Mouse (Mus musculus): Measurements from ENCODE around the gene Ablim1. TPM values are rescaled to one million over a fixed set of nuclear protein-coding genes. Genes with fewer than 3 reads are reported as not detected.

Ablim1 gene
- polyA plus RNA-seq, 1 experiment: 12.2 TPM

DNA sequence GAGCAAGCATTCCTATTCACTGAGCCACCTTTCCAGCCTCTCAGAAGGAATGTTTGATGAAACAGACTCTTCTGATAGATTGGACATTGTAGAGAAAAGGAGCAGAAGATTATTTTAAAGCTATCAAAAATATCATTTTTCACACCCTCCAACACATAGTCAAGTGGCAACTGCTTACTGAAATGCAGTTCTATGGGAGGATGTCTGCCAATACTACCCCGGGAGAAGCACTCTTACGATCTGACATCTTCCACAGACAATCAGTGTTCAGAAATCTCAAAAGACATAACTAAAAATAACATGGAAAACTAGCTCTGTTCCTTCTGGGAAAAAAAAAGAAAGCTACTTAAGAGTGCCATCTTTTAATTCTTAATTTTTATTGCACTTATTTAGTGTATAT lies 149.8 kb downstream of the Ablim1 start:
- Histone ChIP-seq H3K36me3 (ENCODE audit: control insufficient read depth, insufficient read depth, low read length, poor library complexity, severe bottlenecking) (no peaks in the 10 kb centered on the region), H3K27me3 (ENCODE audit: control insufficient read depth, insufficient read depth, low read length, poor library complexity, severe bottlenecking) (no peaks in the 10 kb centered on the region), H3K4me1 (ENCODE audit: control insufficient read depth, insufficient read depth, low read length) (no peaks in the 10 kb centered on the region), H3K9me3 (replicated peaks; ENCODE audit: control insufficient read depth, insufficient read depth, low read length, poor library complexity, severe bottlenecking) (no peaks in the 10 kb centered on the region), H3K4me3 (ENCODE audit: low read depth, low read length) (no peak overlapping the region), H3K27ac (ENCODE audit: insufficient read depth, low read length) (no peak overlapping the region), H3K9ac (ENCODE audit: low read depth, poor library complexity, severe bottlenecking) (no peak overlapping the region)
- TF ChIP-seq POLR2A (IDR thresholded peaks at IDR 0.05; ENCODE audit: insufficient read depth, low read length) (no peak), EP300 (IDR thresholded peaks at IDR 0.05; ENCODE audit: insufficient read depth, low read depth, low read length) (no peak), CTCF (IDR thresholded peaks at IDR 0.05; ENCODE audit: low read depth, low read length) (no peak)

DNA sequence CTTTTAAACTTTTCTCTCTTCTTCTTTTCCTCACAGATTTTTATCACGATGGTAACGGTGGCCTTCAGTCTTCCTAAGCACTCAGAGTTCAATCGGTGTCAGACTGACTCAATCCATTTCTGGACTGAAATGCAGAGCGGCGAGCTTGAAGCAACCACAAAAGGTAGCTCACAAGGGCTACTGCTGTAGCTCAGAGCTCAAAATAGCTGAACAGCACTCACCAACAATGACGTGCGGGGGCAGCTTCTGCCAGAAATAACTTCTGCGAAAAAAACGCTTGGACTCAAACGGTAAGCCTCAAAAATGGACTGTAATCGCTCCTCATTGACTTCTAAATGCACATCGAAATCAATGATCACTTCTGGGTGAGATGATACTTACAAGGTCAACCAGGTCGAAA lies 151.4 kb downstream of the Ablim1 start:
- H3K9me3 ChIP-seq (replicated peaks; ENCODE audit: control insufficient read depth, insufficient read depth, low read length, poor library complexity, severe bottlenecking): no peaks in the 10 kb centered on the region
- no peak overlapping the region for H3K27ac ChIP-seq (ENCODE audit: insufficient read depth, low read length)
- H3K9ac ChIP-seq (ENCODE audit: low read depth, poor library complexity, severe bottlenecking): no peak overlapping the region
- no peaks in the 10 kb centered on the region for H3K36me3 ChIP-seq (ENCODE audit: control insufficient read depth, insufficient read depth, low read length, poor library complexity, severe bottlenecking)
- TF ChIP-seq POLR2A (IDR thresholded peaks at IDR 0.05; ENCODE audit: insufficient read depth, low read length) (no peak), CTCF (IDR thresholded peaks at IDR 0.05; ENCODE audit: low read depth, low read length) (no peak), EP300 (IDR thresholded peaks at IDR 0.05; ENCODE audit: insufficient read depth, low read depth, low read length) (no peak)
- no peak overlapping the region for H3K4me3 ChIP-seq (ENCODE audit: low read depth, low read length)
- H3K4me1 ChIP-seq (ENCODE audit: control insufficient read depth, insufficient read depth, low read length): no peaks in the 10 kb centered on the region
- no peaks in the 10 kb centered on the region for H3K27me3 ChIP-seq (ENCODE audit: control insufficient read depth, insufficient read depth, low read length, poor library complexity, severe bottlenecking)

DNA sequence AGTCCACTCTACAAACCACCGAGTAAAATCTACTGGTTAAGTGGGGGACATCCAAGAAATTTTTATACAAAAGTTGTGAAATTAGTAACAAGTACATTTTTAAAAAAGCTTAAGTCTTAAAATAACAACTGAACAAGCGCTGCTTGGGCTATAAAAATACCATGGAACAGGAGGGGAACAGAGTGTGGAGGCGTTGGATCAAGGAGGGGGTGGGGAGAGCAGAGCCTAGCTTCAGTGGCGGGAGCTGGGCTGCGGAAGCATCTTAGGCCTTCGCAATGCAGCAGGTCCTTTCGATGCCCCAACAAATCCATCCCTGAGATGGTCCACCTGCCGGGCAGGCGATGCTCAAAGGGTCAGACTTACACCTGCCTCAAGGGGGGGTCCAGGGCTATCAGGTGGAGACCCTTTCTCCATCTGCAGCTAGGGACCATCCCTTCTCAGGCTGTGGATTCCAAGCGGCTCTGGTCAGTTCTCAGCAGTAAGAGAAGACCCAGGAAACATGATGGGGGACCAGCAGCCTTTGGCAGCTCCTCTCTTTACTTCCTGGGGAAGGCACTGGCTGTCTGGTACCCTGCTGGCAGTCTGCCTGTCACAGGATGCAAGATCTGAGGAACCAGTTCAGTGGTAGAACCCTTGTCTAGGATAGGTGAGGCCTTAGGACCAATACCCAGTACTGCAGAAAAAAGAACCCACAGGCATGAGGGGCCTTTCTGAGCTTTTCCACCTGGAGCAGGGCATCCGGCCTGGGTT lies 152.6 kb downstream of the Ablim1 start:
- TF ChIP-seq CTCF (IDR thresholded peaks at IDR 0.05; ENCODE audit: low read depth, low read length): no peak
- no peak for TF ChIP-seq EP300 (IDR thresholded peaks at IDR 0.05; ENCODE audit: insufficient read depth, low read depth, low read length)
- TF ChIP-seq POLR2A (IDR thresholded peaks at IDR 0.05; ENCODE audit: insufficient read depth, low read length): no peak
- Histone ChIP-seq H3K27ac (ENCODE audit: insufficient read depth, low read length) (no peak overlapping the region), H3K36me3 (ENCODE audit: control insufficient read depth, insufficient read depth, low read length, poor library complexity, severe bottlenecking) (no peaks in the 10 kb centered on the region), H3K4me1 (ENCODE audit: control insufficient read depth, insufficient read depth, low read length) (no peaks in the 10 kb centered on the region), H3K9ac (ENCODE audit: low read depth, poor library complexity, severe bottlenecking) (no peak overlapping the region), H3K9me3 (replicated peaks; ENCODE audit: control insufficient read depth, insufficient read depth, low read length, poor library complexity, severe bottlenecking) (no peaks in the 10 kb centered on the region), H3K27me3 (ENCODE audit: control insufficient read depth, insufficient read depth, low read length, poor library complexity, severe bottlenecking) (no peaks in the 10 kb centered on the region), H3K4me3 (ENCODE audit: low read depth, low read length) (no peak overlapping the region)

DNA sequence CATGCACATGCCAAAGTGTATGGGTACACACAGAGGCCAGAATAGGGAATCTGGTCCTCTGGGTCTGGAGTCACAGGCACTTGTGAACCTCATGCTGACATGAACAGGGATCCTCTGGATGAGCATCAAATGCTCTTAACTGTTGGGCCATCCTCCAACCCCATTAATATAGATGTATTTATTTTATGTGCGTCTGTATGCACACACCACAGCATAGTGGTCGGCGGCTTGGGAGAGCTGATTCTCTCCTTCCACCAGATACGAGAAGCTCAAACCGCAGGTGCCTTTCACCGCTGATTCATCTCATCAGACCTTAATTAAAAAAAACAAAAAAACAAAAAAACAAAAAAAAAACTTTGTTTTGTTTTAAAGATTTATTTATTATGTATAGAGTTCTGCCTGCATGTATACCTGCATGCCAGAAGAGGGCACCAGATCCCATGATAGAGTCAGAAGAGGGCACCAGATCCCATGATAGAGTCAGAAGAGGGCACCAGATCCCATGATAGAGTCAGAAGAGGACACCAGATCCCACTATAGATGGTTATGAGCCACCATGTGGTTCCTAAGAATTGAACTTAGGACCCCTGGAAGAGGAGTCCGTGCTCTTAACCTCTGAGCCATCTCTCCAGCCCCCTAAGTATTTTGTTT lies 153.6 kb downstream of the Ablim1 start:
- Histone ChIP-seq H3K27me3 (ENCODE audit: control insufficient read depth, insufficient read depth, low read length, poor library complexity, severe bottlenecking) (no peaks in the 10 kb centered on the region), H3K9me3 (replicated peaks; ENCODE audit: control insufficient read depth, insufficient read depth, low read length, poor library complexity, severe bottlenecking) (no peaks in the 10 kb centered on the region), H3K4me3 (ENCODE audit: low read depth, low read length) (no peak overlapping the region), H3K9ac (ENCODE audit: low read depth, poor library complexity, severe bottlenecking) (no peak overlapping the region), H3K36me3 (ENCODE audit: control insufficient read depth, insufficient read depth, low read length, poor library complexity, severe bottlenecking) (no peaks in the 10 kb centered on the region), H3K4me1 (ENCODE audit: control insufficient read depth, insufficient read depth, low read length) (no peaks in the 10 kb centered on the region), H3K27ac (ENCODE audit: insufficient read depth, low read length) (no peak overlapping the region)
- TF ChIP-seq CTCF (IDR thresholded peaks at IDR 0.05; ENCODE audit: low read depth, low read length): peak; percentile 29
- TF ChIP-seq EP300 (IDR thresholded peaks at IDR 0.05; ENCODE audit: insufficient read depth, low read depth, low read length): no peak

DNA sequence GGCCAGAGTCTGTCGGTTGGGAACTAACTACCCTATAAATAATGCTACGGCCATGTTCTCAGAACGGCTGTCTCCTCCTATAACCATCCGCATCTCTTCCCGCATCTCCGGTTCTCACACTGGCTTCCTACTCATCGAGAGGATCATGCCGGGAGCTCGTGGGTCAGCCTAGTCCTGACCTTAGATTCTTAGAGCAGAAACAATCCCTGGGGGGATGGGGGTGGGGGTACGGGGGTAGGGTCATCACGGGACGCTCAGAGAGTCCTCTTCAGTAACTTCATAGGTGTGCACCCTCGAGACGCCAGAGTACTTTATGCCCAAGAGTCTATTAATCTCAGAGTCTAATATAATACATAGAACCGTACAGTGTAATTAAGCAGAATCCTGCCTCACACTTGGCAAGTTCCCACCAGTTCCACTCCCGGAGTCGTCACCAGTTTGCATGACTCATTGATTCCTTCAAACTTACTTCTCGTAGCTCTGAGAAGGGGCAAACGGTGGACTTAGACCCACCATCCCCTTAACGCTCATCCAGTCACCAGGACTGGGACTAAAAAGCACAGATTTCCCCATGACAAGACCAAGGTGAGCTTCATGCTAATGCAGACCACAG lies 156.9 kb downstream of the Ablim1 start:
- no peak overlapping the region for H3K4me3 ChIP-seq (ENCODE audit: low read depth, low read length)
- H3K9me3 ChIP-seq (replicated peaks; ENCODE audit: control insufficient read depth, insufficient read depth, low read length, poor library complexity, severe bottlenecking): no peaks in the 10 kb centered on the region
- H3K27ac ChIP-seq (ENCODE audit: insufficient read depth, low read length): no peak overlapping the region
- H3K27me3 ChIP-seq (ENCODE audit: control insufficient read depth, insufficient read depth, low read length, poor library complexity, severe bottlenecking): no peaks in the 10 kb centered on the region
- H3K4me1 ChIP-seq (ENCODE audit: control insufficient read depth, insufficient read depth, low read length): no peaks in the 10 kb centered on the region
- H3K9ac ChIP-seq (ENCODE audit: low read depth, poor library complexity, severe bottlenecking): no peak overlapping the region
- no peaks in the 10 kb centered on the region for H3K36me3 ChIP-seq (ENCODE audit: control insufficient read depth, insufficient read depth, low read length, poor library complexity, severe bottlenecking)
- no peak for TF ChIP-seq CTCF (IDR thresholded peaks at IDR 0.05; ENCODE audit: low read depth, low read length)
- no peak for TF ChIP-seq EP300 (IDR thresholded peaks at IDR 0.05; ENCODE audit: insufficient read depth, low read depth, low read length)
